Mouse (Mus musculus): ENCODE data around the gene Tmem223.
"Not testable (repeated sequence)": the region's sequence is repeated elsewhere in the genome, so short reads cannot be mapped to it uniquely, and the experiment has no call there.

The Tmem223 gene

GRCm38 (mm10) chr19:8770567-8771270 lies at the start of gene Tmem223:
TSS of gene Tmem223 (plus strand) at chr19:8770996.
- DNase-seq (ENCODE audit: low spot score), result peak; percentile 74

- no peak for DNase-seq (ENCODE audit: low spot score)
Observed at GRCm38 (mm10) chr19:8721378-8721777, 49.4 kb upstream of the Tmem223 start.

GRCm38 (mm10) chr19:8722021-8722420 lies 48.8 kb upstream of the Tmem223 start:
- DNase-seq (ENCODE audit: low spot score), result no peak

- DNase-seq (ENCODE audit: low spot score), result no peak
Observed at GRCm38 (mm10) chr19:8722559-8722906, 48.3 kb upstream of the Tmem223 start.

GRCm38 (mm10) chr19:8722907-8723573 lies 47.8 kb upstream of the Tmem223 start, which contains the start of gene Slc3a2:
TSS of gene Slc3a2 (minus strand) at chr19:8723369.
- DNase-seq (ENCODE audit: low spot score), result peak; percentile 95

GRCm38 (mm10) chr19:8723574-8724346 lies 47.0 kb upstream of the Tmem223 start:
- DNase-seq (ENCODE audit: low spot score), result no peak

GRCm38 (mm10) chr19:8724392-8724791 lies 46.4 kb upstream of the Tmem223 start:
- DNase-seq (ENCODE audit: low spot score), result no peak

GRCm38 (mm10) chr19:8725081-8725613 lies 45.6 kb upstream of the Tmem223 start:
- no peak for DNase-seq (ENCODE audit: low spot score)

GRCm38 (mm10) chr19:8726609-8727390 lies 44.0 kb upstream of the Tmem223 start:
- no peak for DNase-seq (ENCODE audit: low spot score)

GRCm38 (mm10) chr19:8727495-8728114 lies 43.2 kb upstream of the Tmem223 start:
- DNase-seq (ENCODE audit: low spot score), result no peak

- DNase-seq (ENCODE audit: low spot score), result not testable (repeated sequence)
Observed at GRCm38 (mm10) chr19:8728335-8729099, 42.3 kb upstream of the Tmem223 start.

- no peak for DNase-seq (ENCODE audit: low spot score)
Observed at GRCm38 (mm10) chr19:8734334-8734733, 36.5 kb upstream of the Tmem223 start.

- peak; percentile 91 for DNase-seq (ENCODE audit: low spot score)
Observed at GRCm38 (mm10) chr19:8735389-8736159, 35.2 kb upstream of the Tmem223 start, which contains the start of gene Wdr74. TSS of gene Wdr74 (plus strand) at chr19:8735827.

GRCm38 (mm10) chr19:8736160-8736467 lies 34.7 kb upstream of the Tmem223 start:
- DNase-seq (ENCODE audit: low spot score), result no peak

GRCm38 (mm10) chr19:8738911-8739310 lies 31.9 kb upstream of the Tmem223 start:
- DNase-seq (ENCODE audit: low spot score), result no peak

- DNase-seq (ENCODE audit: low spot score), result no peak
Observed at GRCm38 (mm10) chr19:8739646-8740045, 31.1 kb upstream of the Tmem223 start.

- no peak for DNase-seq (ENCODE audit: low spot score)
Observed at GRCm38 (mm10) chr19:8740603-8741002, 30.2 kb upstream of the Tmem223 start, which contains the start of gene 1700092M07Rik. TSS of gene 1700092M07Rik (plus strand) at chr19:8740718.

GRCm38 (mm10) chr19:8741243-8741869 lies 29.4 kb upstream of the Tmem223 start, which contains the start of gene Stx5a:
TSS of gene Stx5a (plus strand) at chr19:8741413.
- DNase-seq (ENCODE audit: low spot score), result peak; percentile 96

GRCm38 (mm10) chr19:8742176-8742575 lies 28.6 kb upstream of the Tmem223 start:
- DNase-seq (ENCODE audit: low spot score), result no peak
